Mouse (Mus musculus): ENCODE measurements around the gene Dusp12. TPM values are rescaled to one million over a fixed set of nuclear protein-coding genes. Genes with fewer than 3 reads are reported as not detected.

Gene Dusp12
- total RNA-seq, 2 experiments from 2014 or later: 4.1 to 5.5 TPM

DNA sequence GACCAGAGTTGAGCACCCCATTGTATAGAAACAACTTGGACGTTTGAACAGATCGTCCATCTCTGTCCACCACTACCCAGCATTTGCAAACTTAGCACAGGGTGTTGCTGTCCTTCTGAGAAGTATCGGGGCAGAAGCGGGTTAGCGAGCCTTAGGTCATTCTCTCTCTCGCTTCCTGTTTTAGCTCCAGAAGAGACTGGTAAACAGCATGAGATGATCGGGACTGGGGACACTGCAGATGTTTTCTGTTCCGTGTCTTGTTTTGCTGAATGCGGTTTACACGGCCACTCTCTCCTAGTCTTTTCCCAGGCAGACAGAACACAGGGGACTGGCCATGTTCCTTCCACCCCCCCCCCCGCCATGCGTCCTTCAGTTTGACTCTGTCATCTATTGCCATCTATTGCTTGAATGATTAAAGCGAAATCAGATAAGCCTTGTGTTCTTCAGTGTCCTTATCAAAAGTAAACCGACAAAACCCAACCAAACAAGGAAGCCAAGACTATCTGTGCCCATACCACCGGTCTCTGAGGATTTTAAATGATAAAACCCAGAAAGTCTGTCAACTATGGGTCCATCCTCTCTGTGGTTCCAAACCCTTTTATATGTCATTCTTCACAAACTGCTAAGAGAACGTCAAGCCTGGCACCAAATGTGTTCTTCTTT, 13.2 kb upstream of the Dusp12 start:
- no peak for DNase-seq (ENCODE audit: low spot score)

DNA sequence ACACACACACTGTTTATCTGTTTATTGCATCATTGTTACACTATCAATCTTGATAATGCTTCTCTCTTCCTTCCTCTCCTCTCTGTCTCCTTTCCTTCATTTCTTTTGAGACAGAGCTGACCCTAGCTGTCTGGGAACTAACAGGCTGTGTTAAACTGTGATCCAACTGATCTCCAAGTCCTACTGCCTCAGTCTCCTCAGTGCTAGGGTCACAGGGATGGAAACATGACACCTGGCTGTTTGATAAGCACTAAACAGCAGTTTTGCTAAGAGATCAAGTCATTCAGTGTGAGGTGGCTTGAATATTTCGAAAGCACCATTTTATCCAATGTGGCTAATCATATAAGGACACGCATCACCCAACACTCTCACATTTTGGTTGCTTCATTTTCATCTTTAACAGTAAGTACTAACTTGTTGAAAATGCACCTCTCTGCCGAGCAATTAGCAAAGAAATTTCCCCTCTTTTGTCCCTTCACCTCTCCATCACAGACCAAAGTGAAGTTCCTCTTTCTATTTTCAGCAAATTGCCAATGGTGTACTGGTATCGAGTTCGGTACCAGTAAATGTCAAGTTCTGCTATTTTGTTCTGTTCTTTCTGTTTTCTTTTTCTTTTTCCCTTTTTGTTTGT, 11.4 kb upstream of the Dusp12 start:
- DNase-seq (ENCODE audit: low spot score): no peak

DNA sequence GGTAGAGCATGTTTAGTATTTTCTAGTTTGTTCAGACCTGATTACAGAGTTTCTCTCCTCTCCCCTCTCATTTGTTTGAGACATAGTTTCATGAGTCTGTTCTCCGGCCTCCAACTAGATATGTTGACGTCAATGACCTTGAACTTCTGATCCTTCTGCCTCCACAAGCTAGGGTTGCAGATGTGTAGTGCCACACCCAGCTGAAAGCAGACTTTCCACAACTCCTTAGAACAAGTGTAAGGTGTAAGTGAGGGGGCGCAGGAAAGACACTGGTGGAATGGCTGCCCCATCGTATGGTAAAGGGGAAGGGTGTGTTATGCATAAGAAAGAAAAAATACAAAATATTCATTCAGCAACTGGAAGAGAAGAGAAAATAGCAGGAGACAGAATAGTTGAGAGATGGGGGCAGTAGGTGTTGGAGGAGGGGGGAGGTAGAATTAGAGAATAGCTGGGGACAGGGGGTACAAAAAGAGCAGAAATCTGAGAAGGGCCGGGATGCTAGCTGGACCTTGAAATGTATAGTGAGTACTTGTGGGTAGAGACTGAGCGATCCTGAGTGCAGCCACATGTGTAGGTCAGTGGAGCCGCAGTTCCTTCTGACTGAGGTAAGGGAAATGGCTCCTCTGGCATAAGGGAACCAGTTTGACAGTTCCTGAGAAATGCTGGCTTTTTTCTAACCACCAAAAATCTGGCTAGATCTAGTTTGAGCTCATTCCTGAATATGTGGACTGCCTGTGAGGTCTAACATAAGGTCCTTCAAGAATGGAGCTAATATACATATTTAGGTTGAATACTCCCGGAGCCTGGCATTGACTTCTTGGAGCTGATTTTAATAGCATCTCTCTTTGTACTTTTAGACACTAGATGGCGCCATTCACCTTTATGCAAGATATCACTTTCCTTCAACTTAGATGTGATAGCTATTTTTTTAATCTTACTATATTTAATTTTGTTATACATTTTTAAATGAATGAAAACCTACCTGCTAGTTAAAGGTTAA, 9.6 kb upstream of the Dusp12 start:
- peak; percentile 24 for DNase-seq (ENCODE audit: low spot score)

DNA sequence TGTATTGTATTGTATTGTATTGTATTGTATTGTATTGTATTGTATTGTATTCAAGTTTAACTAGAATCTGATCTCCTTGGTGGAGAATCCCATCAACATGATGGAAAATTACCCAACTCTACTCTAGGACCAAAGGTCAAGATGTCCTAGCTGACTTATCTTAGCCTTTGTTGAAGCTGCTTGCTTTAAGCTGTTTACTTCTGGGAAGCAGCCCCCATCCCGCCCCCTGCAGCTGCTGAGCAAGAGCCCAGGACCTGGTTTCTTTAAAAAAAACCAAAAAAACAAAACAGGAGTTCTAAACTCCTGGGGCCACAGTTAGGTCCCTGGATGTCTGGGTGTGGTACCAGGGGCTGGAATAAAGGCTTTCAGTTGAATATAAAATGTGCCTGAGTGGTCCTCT, 6.9 kb upstream of the Dusp12 start:
- DNase-seq (ENCODE audit: low spot score): no peak

DNA sequence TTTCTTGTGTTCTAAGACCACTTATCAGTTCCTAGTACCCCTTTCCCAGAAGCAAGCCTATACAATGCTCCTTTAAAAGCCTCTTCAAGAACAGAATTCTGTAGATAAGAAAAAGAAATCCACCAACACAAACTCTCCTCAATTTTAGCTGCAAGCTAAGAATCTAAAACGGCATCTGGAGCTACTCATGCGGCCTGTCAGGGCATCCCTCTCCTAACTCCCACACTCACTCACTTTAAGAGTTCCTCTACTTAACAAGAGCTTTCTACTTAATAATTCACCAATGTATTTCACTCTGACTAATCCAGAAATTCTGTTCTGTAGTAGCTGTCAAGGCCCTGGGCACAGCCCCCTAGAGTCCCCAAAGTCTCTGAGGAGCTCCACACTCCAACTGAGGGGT, 6.3 kb upstream of the Dusp12 start:
- DNase-seq (ENCODE audit: low spot score): no peak

DNA sequence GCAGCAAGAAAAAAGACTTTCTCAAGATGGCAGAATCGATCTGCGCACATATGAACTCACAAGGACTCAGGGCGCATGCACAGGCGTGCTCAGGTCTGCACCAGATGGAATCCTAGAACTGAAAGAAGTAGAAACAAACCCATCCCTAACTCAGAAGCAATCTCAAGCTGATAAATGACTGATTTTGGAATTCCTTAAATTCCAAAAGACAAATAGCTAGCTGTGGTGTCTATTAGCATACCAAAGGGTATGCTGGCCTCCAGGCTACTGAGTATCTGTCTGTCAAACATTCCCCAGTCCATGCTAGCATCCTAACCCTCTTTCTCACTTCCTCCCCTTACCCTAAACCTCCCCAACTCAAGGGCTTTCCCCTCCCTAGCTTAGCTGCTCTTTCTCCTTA, 4.0 kb upstream of the Dusp12 start:
- no peak for DNase-seq (ENCODE audit: low spot score)

DNA sequence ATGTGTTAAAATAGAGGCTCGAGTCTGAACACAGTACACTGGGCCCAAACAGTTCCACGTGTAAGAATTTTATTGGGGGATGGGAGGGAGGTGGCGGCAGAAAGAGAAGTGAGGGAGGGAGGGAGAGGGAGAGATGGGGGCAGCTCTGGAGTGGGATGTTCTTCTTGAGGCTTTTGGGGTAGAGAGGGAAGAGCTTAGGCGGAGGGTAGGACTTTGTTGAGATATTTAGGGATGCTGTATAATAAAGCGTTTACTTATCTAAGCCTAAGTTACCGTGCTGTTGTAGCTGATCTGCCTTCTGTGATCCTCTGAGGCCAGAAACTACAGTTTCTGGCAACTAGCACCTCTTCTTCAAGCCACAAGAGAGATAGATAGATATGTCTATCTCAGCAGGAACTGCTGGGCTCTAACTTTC, 711 bp upstream of the Dusp12 start:
- DNase-seq (ENCODE audit: low spot score): no peak

DNA sequence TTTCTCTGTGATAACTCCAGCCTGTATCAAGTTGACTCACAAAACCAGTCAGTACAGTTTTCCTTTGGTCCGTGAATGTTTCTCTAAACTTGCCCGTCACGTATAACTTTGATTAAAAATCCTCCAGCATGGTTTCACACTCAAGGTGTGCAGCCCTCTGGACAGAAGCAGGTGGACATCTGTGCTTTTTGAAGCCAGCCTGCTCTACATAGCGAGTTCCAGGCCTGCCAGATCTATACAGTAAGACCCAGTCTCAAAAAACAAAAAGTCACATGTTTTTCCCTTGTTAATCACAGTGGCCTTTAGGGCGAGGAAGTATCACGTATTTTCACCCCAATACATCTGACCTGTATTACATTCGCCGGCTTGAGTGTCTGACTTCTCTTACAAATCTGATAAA, 950 bp downstream of the Dusp12 start:
- DNase-seq (ENCODE audit: low spot score): no peak

DNA sequence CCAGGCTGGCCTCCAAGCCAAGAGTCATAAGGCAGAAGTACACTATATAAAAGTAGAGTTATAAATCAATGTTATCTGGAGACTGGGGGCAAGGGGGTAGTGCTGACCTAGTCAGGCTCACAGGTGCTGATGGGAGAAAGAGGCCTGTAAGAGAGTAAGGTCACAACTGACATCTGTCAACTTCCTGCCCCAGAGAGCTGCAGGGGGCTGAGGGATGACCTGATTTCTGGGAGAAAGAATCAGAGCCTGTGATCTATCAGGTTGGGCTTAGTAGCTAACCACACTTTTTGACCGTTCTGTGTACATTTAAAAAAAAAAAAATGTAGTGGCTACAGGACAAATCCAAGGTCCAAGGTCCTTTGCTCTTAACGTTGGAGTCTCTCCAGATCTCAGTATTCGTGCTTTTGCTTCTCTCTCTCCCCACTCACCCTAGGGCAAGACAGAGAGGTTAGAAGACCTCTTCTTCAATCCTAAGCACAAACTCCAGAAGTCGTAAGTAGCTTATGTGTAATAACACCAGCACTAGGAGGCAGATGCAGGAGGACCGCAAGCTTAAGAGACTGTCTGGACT, 2.3 kb downstream of the Dusp12 start:
- DNase-seq (ENCODE audit: low spot score): no peak

DNA sequence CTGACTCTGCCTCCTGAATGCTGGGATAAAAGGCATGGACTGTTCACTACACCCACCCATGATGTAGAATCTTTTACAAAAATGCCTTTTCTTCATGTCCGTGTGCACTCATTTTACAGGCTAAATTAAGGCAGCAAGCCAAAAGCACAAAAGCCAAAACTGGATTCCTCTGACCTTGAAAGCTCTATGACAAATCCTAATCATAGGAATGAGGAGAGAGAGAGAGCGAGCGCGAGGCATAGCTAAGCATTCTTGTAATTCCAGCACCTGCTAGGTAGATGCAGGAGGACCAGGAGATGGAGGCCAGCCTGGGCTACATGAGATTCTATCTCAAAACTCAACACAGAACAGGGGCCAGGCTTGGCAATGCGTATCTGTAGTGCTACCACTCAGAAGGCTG, 8.4 kb downstream of the Dusp12 start:
- no peak for DNase-seq (ENCODE audit: low spot score)

DNA sequence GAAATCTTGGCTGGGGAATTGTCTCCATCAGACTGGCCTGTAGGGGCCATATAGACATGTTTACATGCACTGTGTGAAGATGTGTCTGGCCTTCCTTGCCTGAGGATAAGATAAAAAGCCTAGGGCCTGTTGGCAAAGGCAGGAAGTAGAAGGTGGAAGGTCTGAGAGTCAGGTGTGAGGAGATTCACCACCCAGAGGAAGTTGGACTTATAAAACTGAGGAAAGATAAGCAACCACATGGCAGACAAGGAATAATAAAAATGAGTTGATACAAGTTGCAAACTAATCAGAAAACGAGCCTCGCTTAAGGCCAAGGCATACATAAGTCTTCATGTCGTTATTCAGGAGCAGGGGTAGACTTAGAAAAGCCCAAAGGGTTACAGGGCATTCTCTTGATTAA, 9.7 kb downstream of the Dusp12 start:
- no peak for DNase-seq (ENCODE audit: low spot score)

DNA sequence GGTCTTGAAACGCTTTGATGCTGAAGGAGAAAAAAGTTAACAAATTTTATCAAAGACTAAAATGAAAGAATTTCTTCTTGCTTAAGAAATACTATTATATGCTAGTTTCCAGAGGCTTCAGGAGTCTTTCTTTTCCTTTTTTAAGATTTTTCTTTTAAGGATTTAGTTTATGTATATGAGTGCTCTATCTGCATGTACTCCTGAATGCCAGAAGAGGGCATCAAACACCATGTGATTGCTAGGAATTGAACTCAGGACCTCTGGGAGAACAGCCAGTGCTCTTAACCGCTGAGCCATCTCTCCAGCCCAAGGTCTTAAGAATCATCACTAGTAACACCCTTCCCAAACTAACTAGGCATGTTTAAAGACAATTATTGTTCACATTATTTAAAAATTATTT, 13.4 kb downstream of the Dusp12 start:
- DNase-seq (ENCODE audit: low spot score): no peak

DNA sequence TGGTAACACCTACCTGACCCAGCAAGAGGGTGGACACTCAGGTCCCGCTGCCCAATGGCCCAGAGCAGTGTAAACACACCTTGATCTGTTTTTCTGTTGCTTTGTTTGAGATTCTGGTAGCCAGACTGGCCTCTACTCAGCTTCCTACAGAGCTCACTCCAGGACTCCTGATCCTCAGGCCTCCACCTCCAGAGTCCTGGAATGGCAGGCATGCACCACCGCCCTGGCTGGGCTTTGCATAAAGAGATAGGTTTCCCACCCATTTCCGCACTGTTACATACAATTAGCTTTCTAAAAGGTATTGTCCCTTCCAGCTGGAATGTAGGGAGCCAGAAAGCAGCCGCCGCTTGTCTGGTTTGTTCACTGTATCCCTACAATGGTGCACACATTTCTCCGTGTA, 13.9 kb downstream of the Dusp12 start:
- DNase-seq (ENCODE audit: low spot score): no peak

DNA sequence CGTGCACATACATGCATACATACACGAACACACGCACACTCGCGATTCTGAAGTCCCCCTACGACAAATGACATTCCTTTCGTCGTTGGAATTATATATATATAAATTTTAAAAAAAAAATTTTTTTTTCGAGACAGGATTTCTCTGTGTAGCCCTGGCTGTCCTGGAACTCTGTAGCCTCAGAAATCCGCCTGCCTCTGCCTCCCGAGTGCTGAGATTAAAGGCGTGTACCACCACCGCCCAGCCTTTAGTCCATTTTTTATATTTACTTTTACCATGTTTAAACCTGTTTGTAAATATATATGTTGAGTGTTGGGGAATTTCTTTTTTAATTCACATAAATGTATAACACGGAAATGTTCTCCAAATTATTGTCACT, 16.4 kb downstream of the Dusp12 start:
- no peak for DNase-seq (ENCODE audit: low spot score)

DNA sequence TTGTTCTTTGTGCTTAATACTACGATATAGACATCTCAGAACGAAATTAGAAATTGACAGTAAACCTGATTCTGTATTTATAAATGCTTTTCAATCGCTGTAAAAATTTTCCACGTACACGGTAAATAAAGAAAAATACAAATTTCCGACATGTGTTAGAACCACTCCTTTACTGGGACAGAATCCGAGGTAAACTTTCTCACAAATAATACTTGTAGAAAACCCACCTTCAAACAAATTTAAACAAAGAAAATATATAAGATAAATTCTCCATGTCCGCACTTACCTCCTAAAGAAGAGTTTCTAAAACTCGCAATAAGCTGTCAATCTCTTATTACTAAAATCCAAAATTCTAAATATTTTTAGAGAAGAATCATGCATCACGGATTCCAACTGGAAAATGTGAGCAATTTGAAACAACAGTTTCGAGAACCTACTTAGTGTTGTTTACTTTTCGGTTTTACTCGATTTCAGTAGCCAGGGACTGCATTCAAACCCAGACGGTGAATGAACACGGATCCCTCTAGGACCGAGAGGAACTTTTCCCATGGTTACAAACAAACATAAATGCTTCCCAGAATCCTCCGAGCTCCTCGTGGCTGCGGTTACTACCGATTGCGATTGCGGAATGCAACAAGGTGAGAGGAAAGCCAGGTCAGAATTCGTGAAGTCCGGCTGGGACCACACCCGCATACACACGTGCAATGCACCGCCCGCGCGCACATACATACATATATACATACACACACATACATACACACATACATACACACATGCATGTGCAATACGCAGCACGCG, 17.0 kb downstream of the Dusp12 start:
- DNase-seq (ENCODE audit: low spot score): peak; percentile 75

DNA sequence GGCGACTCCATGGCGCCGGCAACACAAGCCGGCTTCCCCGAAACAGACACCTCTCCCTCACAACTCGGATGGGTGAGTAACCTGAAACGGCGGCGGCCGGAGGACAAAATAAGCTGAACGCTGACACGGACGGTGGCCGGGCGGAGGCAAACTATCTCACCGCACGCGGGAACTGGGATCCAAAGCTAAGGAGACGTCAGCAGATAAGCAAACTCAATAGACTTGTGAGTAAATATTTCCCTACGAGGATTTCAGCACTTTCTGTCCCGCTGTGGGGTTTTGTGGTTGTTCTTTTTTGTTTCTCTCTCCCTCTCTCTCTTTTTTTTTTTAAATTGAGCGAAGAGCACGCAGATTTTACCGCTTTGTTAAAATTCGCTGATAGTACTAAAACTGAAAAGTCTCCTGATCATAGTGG, 17.6 kb downstream of the Dusp12 start, which contains the start of gene Atf6:
Gene Atf6 (minus strand): TSS at position 81 of the 415 bp plus-strand sequence.
- DNase-seq (ENCODE audit: low spot score): peak; percentile 97

DNA sequence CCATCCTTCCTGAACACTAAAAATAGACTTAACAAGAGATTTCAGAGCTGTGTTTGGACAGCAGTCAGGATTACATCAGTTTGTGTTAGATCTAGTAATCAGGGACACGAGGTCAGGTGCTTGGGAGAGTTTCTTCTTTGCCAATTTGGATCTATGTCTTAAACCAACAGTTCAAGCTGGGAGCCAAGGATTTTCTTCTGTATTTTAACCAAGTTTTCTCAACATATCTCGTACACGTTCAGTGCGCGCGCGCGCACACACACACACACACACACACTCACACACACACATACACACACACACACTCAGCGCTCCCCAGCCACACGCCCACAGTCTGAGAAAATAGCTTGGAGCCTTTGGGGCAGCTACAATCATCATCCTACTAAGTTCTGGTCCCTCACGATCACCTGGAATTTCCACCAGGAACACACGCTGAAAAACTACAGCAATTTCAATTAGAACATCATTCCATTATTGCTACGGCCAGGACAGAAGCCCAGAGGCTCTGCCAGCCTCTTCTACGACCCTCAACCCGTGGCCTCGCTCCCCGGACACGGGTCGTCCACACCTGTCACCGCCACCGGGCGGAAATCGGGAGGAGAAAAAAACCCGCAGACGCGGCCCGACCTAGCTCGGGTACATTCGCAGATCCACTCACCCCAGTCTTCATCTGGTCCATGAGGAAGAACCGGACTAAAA, 18.2 kb downstream of the Dusp12 start:
- DNase-seq (ENCODE audit: low spot score): peak; percentile 34

DNA sequence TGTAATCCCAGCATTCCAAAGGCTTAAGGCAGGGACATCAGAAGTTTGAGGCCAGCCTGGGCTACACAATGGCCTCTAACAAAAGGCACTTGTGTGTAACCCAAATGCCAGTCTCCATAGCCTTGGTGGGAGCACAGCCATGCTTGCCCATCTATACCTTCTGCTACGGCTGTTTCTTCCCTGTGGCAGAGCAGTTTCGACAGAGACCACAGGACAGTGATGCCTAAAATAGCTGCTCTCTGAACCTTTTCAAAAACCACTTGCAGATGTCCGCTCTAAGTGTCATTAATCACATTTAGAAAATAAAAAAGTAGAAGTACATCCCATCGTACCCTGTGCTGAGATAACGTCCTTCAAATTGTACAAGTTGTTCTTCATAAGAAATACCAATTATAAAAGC, 19.9 kb downstream of the Dusp12 start:
- DNase-seq (ENCODE audit: low spot score): no peak

DNA sequence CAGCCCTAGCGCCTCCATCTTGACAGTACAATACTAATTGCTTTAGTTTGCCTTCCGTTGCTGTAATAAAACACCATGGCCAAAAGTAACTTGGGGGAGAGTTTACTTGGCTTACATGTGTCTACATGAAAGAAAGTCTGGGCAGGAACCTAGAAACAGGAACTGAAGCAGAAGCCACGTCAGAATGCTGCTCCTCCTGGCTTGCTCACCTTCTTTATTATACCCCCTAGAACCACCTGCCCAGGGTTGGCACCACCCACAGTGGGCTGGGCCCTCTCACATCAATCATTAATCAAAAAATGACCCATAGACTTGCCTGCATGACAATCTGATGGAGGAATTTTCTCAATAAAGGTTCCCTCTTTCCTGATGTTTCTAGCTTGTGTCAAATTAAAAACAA, 20.6 kb downstream of the Dusp12 start:
- no peak for DNase-seq (ENCODE audit: low spot score)

DNA sequence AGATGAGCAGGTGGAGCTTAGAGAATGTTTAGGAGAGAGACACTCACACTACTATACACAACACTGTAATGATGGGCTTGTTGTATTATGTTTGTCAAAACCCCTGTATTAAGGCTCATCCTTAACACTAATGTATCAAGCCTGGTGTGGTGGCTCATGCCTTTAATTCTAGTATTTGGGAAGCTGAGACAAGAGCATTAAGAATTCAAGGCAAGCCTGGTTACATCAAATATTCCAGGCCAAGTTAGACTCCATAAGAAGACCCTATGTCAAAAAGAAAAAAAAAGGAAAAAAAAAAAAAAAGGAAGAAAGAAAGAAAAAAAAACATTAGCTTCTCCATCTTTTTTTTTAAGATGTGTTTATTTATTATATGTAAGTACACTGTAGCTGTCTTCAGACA, 21.1 kb downstream of the Dusp12 start:
- no peak for DNase-seq (ENCODE audit: low spot score)

Measured in gastrocnemius, adult 18-20 months (tissue).